Mouse (Mus musculus): ENCODE measurements around the gene Plekhg3. TPM values are rescaled to one million over a fixed set of nuclear protein-coding genes. Genes with fewer than 3 reads are reported as not detected.

Gene Plekhg3
- 1 to 10 TPM; 5.2 to 5.3 TPM for total RNA-seq (2021)
- long read RNA-seq, experiment 1, partial matches to known transcripts, result 2 of 3 reads
- long read RNA-seq, experiment 1, other reads (novel, unspliced or antisense), result 1 of 3 reads
- long read RNA-seq, experiment 2, partial matches to known transcripts, result 0 of 2 reads
- long read RNA-seq, experiment 2, other reads (novel, unspliced or antisense), result 2 of 2 reads

DNA sequence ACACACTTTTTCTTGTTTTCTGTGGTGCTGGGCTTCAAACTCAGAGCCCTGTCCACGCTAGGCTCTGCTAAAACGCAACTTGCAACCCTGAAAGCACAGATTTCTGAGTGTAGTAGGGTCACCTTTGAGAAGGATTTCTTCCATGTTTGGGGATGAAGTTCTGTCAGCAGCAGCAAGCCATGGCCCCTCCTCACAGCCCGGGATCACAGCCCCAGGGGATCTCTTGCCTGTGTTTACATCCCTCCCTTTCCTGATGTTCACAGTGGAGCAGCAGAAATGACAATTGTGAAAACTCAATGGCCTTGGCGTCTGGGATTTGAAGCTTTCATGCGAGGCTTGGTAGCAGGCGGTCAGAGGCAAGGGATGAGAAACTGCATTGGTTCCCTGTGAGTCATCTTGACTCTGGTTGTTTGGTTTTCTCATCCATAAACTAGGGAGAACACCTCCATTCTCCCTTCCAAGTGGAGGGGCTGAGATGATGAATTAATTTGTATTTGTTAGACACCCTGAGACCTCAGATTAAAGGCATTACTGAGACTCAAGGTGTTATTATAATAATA, at the start of gene Plekhg3:
Gene Plekhg3 (plus strand): TSS at position 312 of the 560 bp plus-strand sequence.
- no peak for DNase-seq (ENCODE audit: low spot score)

DNA sequence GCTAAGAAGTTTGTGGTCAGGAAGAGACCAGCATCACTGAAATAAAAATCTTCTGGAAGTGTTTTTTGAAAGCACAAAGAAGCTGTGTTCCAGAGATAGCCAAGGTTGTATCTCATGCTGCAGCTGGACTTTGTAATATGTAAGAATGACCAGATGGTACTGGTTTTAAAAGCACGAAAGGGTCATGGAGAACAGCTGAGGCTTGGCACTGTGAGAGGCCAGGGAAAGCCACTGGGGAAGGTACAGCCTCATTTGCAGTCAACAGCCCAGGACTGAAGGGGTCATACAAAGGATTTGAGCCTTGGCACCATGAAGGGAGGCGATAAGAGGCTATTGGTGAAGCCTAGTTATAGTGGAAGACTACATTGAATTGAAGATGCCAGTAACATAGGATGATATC, 48.2 kb upstream of the Plekhg3 start:
- DNase-seq (ENCODE audit: low spot score), result no peak

DNA sequence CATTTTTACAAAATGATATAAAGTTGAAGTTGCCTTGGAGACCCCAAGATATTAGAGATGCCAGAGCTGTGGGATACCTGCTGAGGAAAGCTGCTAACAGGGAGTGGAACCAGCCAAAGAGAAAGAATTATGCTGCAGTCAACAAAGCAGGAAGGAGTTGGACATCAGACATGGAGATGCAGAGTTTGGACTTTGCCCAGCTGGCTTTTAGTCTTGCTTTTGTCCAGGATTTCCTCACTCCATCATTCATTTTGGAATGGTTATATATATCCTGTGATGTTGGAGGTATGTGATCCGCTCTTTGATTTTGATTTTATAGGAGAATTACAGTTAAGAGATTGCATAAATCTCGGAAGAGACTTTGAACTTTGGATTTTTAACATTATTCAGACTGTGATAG, 47.7 kb upstream of the Plekhg3 start:
- no peak for DNase-seq (ENCODE audit: low spot score)

DNA sequence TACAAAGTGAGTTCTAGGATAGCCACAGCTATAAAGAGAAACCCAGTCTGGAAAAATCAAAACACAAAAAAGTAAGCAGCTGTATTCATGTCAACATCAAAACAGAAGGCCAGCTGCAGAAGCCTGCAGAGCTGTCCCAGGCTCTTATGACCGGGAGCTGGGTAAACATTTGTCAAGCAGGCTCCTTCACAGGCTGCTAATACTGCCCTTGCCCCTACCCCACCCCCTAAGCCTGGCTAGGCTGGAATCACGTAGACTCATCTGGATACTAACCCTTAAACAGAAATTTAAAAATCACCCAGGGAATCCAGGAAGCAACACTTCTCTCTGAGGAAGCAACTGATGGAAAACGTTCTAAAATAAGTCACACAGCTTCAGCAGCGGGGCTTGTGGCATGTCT, 45.8 kb upstream of the Plekhg3 start:
- DNase-seq (ENCODE audit: low spot score), result no peak

DNA sequence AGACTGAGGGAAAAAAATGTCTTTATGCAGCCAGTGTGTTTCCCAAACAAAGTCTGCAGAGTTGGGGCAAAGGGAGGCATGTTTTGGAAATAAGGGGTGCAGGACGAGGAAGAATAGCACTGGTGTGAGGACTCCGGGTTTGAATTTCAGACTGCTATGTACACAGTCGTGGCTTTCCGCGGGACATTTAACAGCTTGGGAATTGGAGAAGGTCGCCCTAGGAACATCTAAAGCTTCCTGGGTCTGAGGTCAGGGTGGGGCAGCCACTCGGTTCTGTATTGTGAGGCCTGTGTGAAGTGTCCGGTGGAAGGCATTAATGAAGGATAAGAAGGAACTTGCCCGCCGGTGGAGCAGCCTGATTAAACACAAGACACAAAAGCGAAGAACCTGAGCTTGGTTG, 45.3 kb upstream of the Plekhg3 start:
- no peak for DNase-seq (ENCODE audit: low spot score)

DNA sequence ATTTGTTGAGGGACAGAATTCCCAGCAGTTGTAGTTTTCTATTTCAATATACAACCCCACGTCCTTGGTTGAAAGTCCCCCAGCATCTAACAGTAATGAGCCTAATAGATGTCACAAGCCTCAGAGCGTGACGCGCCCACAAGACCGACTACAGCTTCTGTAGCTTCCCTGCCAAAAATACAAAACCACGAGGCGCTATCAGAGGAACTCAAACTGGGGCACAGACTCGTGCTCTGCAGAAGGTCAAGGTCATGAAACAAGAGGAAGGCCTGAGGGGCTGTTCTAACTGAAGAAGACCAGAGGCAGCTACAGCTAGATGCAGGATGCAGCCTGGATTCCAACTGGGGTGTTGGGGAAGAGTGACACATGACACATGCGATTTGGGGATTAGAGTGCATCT, 43.7 kb upstream of the Plekhg3 start:
- DNase-seq (ENCODE audit: low spot score), result no peak

DNA sequence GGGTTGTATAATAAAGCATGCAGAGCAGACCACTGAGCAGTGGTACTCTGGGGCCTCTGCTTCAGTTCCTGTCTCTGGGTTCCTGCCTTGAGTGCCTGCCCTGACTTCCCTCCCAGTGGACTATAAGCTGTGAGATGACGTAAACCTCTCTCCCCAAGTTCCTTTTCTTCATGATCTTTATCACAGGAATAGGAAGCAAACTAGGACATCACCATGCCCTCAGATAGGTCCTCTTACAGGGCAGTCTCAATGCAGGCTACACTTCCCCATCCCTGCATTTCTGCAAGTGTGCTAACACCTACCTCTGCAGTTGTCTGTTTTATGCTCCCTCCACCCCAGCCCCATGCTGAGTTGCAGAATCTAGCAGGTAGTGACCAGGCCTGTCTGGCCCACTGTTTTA, 39.9 kb upstream of the Plekhg3 start:
- DNase-seq (ENCODE audit: low spot score), result no peak

DNA sequence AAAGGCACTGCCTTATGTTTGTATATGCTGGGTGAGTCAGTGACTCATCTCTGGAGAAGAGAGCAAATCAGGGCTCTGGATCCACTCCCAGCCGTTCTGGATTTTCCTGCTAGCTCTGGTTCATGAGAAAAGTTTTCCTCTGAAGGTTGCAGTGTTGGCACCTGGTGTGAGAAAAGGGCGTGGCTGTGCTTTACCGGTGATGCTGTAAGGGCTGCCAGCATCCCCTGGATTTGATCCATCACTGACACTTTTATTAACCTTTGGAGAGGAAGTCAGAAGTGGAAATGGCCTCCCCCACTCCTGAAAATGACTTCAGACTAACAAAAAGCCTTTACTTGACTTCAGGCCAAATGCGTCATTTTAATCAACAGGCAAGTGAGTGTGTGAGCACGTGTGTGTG, 37.2 kb upstream of the Plekhg3 start:
- DNase-seq (ENCODE audit: low spot score), result peak; percentile 33

DNA sequence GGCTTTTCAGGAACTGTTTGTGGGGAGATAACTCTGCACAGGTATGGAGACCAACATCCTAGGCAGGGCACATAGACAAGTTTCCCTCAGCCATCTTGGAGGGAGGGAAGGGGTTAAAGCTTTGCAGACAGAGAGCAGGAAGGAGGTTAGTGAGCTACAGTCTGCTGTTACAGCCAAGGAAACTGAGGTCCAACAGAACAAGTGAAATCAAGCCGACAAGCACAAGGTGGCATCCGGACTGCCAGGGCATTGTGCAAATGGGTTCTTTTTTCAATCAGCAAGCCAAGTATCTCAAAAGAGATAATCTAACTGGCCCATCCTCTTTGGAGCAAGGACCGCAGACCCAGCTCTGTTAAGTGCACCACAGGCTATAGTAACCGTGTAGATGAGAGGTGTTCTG, 35.3 kb upstream of the Plekhg3 start:
- no peak for DNase-seq (ENCODE audit: low spot score)

DNA sequence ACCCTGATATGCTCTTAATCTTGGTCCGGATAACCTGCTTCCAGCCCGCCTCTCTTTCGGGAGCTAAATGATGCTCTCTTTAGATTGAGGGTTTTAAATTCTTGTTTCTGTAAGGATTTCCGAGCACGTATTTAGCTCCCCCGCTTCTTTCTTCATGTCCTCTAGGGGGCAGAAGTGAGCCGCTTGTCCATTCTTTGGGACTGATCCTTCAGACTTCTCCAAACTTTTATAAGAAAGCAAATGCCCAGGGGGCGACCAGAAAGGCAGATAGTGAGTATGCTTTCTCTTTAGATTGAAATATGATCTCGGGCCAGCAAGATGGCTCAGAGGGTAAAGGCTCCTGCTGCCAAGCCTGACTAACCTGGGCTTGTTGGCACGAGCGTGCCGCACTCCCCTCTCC, 34.4 kb upstream of the Plekhg3 start:
- peak; percentile 69 for DNase-seq (ENCODE audit: low spot score)

DNA sequence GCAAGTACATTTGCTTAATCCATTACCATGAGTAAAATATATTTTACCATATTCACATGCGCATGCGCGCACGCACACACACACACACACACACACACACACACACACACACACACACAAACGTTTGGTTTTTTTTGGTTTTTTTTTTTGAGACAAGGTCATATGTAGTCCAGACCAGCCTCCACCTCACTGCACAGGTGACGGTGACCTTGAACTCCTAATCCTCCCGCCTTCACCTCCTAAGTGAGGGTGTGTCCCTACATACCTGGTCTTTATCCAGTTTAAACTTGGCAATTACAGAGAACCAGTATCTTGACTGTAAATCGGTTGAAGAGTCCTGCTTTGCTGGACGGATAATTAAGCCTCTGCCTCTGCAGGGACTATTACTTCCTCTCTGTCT, 31.4 kb upstream of the Plekhg3 start:
- no peak for DNase-seq (ENCODE audit: low spot score)

DNA sequence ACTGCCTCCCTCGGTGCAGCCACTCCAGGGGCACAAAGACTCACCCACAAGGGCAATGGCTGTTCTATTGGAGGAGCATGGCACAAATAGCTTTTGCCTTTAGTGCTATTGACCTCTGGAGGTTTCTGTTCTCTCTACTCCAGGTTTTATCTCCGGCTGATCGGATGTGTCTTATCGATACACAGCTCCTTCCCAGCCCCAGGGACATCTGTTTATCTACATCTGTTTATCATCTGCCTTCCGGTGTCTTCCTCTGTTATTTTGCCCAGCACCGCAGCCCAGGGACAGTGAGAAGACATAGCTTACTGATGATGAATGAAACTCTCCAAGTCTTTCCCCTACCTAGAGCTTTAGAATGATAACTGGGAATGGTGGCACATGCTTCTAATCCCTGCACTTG, 30.6 kb upstream of the Plekhg3 start:
- DNase-seq (ENCODE audit: low spot score), result no peak

DNA sequence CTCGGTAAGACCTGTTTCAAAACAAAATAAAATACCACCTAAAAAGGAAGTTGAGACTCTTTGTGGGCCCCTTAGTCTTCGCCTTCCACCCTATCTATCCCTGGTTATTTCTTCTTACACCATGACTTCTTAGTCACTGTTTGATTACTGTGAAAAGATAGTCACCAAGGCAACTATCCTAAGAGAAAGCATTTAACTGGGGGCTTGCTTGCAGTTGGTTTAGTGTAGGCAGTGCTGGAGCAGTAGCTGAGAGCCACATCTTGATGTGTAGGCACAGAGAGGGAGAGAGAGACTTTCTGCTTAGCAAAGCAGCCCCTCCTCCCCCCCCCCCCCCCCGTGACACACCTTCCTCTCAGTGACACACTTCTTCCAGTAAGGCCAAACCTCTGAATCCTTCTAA, 29.8 kb upstream of the Plekhg3 start:
- no peak for DNase-seq (ENCODE audit: low spot score)

DNA sequence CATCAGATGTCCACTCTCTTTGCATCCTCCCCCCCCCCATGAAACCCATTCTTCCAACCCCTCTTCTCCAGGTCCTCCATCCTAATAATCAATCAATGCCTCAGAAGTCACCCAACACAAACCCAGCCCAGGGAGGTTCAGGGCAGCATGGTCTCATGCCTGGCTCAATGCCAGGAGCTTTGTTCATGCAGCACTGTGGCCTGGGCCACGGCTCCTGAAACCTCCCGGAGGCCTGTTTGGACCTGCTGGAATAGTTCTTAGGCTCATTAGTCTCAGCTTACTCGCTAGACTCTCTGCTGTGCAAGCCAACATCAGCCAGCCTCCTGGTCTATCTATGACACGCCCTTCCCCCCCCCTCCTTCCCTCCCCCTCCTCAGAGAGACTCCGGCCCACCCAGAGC, 27.7 kb upstream of the Plekhg3 start:
- no peak for DNase-seq (ENCODE audit: low spot score)

DNA sequence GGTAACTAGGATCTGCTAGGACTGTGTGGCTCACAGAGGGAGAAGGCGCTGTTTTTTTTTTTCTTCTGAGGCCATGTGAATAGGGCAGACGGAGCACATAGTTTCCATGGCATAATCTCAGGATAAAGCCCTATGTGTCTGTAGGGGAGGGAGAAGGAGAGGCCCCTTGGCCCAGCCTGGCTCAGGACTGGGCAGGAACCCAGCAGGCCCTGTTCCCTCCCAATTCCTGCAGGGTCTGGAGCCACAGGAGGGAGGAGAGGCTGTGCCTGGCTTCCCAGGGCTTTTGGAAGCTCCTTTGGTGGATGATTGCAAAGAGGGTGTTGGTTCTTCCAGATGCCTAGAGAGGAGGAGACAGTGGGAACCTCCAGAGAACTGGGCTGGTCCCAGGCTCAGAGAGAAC, 24.2 kb upstream of the Plekhg3 start:
- peak; percentile 49 for DNase-seq (ENCODE audit: low spot score)

DNA sequence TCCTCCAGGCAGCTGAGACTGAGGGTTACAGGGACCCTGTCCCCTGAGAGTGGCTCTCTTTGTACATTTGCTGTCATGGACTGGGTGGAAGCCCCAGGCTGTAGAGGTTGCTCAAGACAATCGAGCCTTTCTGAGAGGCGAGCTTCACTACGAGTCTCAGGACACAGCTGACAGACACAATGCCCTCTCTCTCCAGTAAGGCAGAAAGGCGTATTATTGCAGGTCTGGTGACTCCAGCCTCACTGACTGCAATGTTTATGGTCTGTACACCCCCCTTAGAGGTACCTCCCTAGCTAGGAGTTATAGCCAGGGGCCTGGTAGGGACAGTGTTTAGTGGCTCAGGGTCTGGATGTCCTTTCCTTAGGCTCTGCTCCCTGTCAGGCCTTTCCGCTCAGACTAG, 22.9 kb upstream of the Plekhg3 start:
- DNase-seq (ENCODE audit: low spot score), result no peak

DNA sequence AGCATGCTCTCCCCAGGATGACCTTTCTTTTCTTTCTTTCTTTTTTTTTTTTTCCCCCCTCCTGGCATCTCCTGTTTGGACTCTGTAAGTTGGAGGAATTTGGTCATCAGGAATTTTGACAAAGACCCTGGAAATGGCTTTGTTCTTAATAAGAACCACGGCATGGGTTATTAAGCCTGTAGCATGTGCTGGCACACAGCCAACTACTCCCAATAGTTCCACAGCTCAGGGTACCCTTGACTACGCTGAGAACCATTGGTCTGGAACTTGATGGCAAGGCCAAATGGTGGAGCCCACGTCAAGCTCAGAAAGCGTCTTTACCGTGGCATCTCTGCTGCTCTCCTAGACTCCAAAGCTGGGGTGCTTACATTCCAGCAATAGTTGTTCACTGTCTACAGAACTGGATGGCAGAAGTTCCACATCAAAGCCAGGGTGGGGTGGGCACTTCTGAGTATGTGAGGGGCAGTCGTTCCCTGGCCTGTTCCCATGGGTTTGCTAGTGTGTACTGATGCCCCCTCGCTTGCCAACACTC, 21.7 kb upstream of the Plekhg3 start:
- DNase-seq (ENCODE audit: low spot score), result no peak

DNA sequence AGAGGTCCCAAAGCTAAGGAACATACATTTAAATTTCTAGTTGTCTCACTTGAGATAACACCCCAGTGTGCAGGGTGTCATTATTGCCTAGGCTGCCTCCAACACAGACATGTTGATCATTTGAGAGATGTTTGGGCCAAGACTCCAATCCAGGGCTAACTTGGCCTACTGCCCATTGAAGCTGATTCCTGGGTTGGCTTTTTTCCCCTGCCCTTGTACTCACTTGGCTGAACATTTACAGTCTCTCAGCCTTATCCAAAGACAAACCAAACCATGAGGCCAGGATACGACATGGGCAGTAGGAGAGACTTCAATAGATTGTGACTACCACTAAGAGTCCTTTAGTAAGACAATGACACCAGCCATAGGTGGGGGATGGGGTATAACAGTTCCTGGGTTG, 18.0 kb upstream of the Plekhg3 start:
- peak; percentile 39 for DNase-seq (ENCODE audit: low spot score)

DNA sequence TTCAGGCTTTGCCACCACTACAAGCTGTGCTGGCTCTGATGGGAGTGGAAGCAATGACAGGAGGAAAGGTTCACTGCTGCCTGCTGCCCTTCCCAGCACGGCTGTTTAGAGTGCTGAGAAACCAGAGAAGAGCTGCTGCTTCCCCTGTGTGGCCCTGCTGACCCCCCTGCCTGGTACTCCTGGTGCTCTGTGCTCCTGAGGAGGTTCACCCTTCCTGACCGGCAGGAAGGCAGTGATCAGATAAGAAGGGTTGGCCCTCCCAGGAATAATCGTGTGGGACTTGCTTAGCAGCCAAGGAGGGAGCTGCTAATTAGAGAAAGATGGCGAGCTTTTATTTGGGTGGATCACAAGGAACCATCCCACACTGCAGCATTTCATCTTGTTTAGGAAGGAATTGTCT, 15.8 kb upstream of the Plekhg3 start:
- no peak for DNase-seq (ENCODE audit: low spot score)

DNA sequence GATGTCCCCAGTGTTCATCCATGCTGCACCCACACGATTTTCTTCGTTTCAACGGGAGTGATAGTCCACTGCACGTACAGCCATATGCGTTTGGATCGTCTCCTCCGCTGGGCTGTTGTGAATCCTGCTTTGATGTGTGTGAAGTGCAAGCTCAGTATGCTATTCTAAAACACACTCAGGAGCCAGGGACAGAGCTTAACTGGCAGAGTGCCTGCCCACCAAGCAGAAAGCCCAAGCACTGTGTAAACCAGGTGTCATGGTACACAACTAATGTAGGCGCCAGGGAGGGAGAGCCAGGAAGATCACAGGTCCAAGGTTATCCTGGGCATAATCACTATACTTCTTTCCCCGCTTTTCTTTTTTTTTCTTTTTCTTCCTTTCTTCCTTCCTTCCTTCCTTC, 12.7 kb upstream of the Plekhg3 start:
- DNase-seq (ENCODE audit: low spot score), result no peak

DNA sequence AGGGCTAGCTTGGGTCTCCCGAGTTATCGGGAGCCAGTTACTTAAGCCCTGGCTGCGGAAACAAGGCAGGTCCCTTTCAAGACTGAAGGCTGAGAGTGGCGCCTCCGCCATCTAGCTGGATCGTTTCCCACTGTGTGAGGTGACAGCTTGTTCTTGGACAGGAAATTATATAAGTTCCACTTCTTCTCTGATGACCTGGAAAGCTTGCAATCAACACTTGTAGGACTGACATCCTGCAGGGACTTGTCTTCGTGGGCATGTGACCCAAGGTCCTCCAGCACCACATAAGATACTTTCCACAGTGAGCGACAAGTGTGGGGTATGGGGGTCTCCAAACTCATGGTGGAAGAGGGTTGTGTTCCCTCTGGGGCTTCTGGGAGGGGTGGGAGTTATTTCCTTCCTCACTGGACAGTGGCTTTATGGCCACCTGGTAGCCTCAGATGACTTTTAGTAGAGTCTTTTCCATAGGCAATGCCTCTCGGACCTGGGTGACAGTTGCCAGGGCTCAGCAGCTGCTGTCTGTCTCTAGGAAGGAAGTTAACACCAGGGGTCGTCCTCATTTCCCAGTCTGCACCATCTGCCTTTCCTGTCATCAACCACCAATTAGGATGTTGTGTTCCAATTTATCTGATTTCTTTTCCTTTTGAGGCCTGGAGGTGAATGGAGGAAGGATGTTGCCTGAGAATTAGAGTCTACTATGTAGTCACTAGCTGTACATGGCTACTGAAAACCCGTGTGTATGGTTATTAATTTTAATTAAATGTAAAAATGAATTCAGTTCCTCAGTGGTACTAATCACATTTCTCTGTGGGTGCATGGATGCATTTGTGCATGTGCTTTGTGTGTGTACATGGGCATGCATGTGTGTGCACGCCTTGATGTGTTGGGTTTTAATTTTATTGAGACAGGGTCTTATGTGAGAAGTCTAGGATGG, 11.5 kb upstream of the Plekhg3 start:
- DNase-seq (ENCODE audit: low spot score), result no peak

DNA sequence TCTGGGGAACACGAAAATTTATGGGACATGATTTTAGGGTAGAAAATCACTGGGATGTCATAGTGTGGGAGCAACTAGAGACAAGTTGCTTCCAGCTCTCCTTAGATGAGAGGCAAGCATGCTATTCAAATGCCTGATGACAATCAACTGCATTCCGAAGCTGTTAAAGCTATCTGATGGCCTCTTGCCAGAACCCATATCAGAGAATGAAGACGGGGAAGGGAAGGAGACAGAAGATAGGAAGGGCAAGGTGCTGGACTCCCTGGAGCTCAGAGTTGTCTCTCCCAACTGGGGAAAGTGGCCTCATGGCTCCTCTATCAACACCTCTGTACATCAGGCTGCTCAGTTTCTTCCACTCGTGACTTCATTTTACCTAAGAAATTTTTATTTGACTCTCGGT, 7.0 kb upstream of the Plekhg3 start:
- DNase-seq (ENCODE audit: low spot score), result no peak

DNA sequence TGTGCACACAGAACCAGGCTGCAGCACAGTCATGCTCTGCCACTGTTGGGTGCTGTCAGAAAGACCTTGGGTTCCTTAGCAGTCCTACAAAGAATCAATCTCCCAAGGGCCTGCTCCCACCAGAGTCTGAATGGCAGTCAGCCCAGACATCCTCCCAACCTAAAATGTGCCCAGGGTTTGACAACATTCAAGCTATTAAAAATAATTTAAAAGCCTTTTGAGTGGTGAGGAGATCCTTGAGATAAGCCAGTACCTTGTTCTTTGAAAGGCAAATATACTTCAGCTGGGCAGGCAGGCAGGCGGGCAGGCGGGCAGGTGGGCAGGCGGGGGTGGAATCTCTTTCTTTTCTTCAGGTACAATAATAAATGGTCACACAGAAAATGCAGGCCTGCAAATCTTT, 5.8 kb upstream of the Plekhg3 start:
- DNase-seq (ENCODE audit: low spot score), result no peak

Data from gastrocnemius, adult 18-20 months (tissue).